Mouse (Mus musculus): Measurements from ENCODE around the gene Erbb4. TPM values are rescaled to one million over a fixed set of nuclear protein-coding genes. Genes with fewer than 3 reads are reported as not detected.

The Erbb4 gene
- polyA plus RNA-seq, 1 experiment from 2014 or later: 1.0 TPM

GRCm38 (mm10) chr1:69023157-69023925 is 84.5 kb downstream of the Erbb4 start:
- H3K27me3 ChIP-seq: no peaks in the 10 kb centered on the region
- no peak for ATAC-seq (ENCODE audit: borderline replicate concordance, extremely low read depth, low FRiP score, low TSS enrichment)
- H3K27ac ChIP-seq: no peak overlapping the region
- no peak overlapping the region for H3K4me2 ChIP-seq
- no peak overlapping the region for H3K9ac ChIP-seq
- H3K36me3 ChIP-seq: no peaks in the 10 kb centered on the region
- H3K4me3 ChIP-seq: no peak overlapping the region
- H3K9me3 ChIP-seq: no peaks in the 10 kb centered on the region
- no peaks in the 10 kb centered on the region for H3K4me1 ChIP-seq
- 68% methylated on average over 4 of the region's 4 CpGs for WGBS

GRCm38 (mm10) chr1:69009800-69010505 is 97.9 kb downstream of the Erbb4 start:
- no peak for ATAC-seq (ENCODE audit: borderline replicate concordance, extremely low read depth, low FRiP score, low TSS enrichment)
- WGBS: 83% methylated on average over 5 of the region's 5 CpGs
- Histone ChIP-seq H3K4me1 (no peaks in the 10 kb centered on the region), H3K27me3 (no peaks in the 10 kb centered on the region), H3K9me3 (no peaks in the 10 kb centered on the region), H3K4me2 (no peak overlapping the region), H3K9ac (no peak overlapping the region), H3K4me3 (no peak overlapping the region), H3K36me3 (no peaks in the 10 kb centered on the region), H3K27ac (no peak overlapping the region)

GRCm38 (mm10) chr1:69001371-69001770 is 106.5 kb downstream of the Erbb4 start:
- no peak overlapping the region for H3K4me3 ChIP-seq
- no peaks in the 10 kb centered on the region for H3K4me1 ChIP-seq
- no peak overlapping the region for H3K4me2 ChIP-seq
- H3K27me3 ChIP-seq: no peaks in the 10 kb centered on the region
- H3K36me3 ChIP-seq: no peaks in the 10 kb centered on the region
- 58% methylated on average over 3 of the region's 3 CpGs for WGBS
- no peak overlapping the region for H3K9ac ChIP-seq
- H3K9me3 ChIP-seq: no peaks in the 10 kb centered on the region
- H3K27ac ChIP-seq: no peak overlapping the region
- no peak for ATAC-seq (ENCODE audit: borderline replicate concordance, extremely low read depth, low FRiP score, low TSS enrichment)

GRCm38 (mm10) chr1:68979251-68979650 is 128.6 kb downstream of the Erbb4 start:
- 71% methylated on average over 2 of the region's 2 CpGs for WGBS
- no peak overlapping the region for H3K4me3 ChIP-seq
- H3K9ac ChIP-seq: no peak overlapping the region
- no peak for ATAC-seq (ENCODE audit: borderline replicate concordance, extremely low read depth, low FRiP score, low TSS enrichment)
- no peak overlapping the region for H3K27ac ChIP-seq
- no peaks in the 10 kb centered on the region for H3K36me3 ChIP-seq
- no peaks in the 10 kb centered on the region for H3K9me3 ChIP-seq
- no peak overlapping the region for H3K4me2 ChIP-seq
- no peaks in the 10 kb centered on the region for H3K27me3 ChIP-seq
- no peaks in the 10 kb centered on the region for H3K4me1 ChIP-seq

GRCm38 (mm10) chr1:68978571-68978970 is 129.3 kb downstream of the Erbb4 start:
- H3K36me3 ChIP-seq: no peaks in the 10 kb centered on the region
- WGBS: 70% methylated on average over 3 of the region's 3 CpGs
- H3K4me3 ChIP-seq: no peak overlapping the region
- no peak overlapping the region for H3K4me2 ChIP-seq
- H3K9ac ChIP-seq: no peak overlapping the region
- no peak for ATAC-seq (ENCODE audit: borderline replicate concordance, extremely low read depth, low FRiP score, low TSS enrichment)
- H3K27me3 ChIP-seq: no peaks in the 10 kb centered on the region
- H3K9me3 ChIP-seq: no peaks in the 10 kb centered on the region
- H3K27ac ChIP-seq: no peak overlapping the region
- peaks cover under 1% of the 10 kb centered on the region for H3K4me1 ChIP-seq

- ATAC-seq (ENCODE audit: borderline replicate concordance, extremely low read depth, low FRiP score, low TSS enrichment): peak; percentile 75; the same call in 1 of the 2 replicates
- Histone ChIP-seq H3K36me3 (no peaks in the 10 kb centered on the region), H3K4me2 (no peak overlapping the region), H3K4me1 (peaks cover 5% of the 10 kb centered on the region), H3K9me3 (no peaks in the 10 kb centered on the region), H3K27ac (no peak overlapping the region; the same call in 1 of the 2 replicates), H3K9ac (no peak overlapping the region), H3K27me3 (no peaks in the 10 kb centered on the region), H3K4me3 (no peak overlapping the region)
- WGBS: 50% methylated on average over 5 of the region's 5 CpGs
Observed at GRCm38 (mm10) chr1:68973355-68974127, 134.3 kb downstream of the Erbb4 start.

GRCm38 (mm10) chr1:68964127-68964526 is 143.7 kb downstream of the Erbb4 start:
- no peaks in the 10 kb centered on the region for H3K27me3 ChIP-seq
- H3K4me3 ChIP-seq: no peak overlapping the region
- no peak overlapping the region for H3K27ac ChIP-seq
- H3K4me1 ChIP-seq: no peaks in the 10 kb centered on the region
- no peaks in the 10 kb centered on the region for H3K9me3 ChIP-seq
- ATAC-seq (ENCODE audit: borderline replicate concordance, extremely low read depth, low FRiP score, low TSS enrichment): no peak
- no peak overlapping the region for H3K4me2 ChIP-seq
- H3K9ac ChIP-seq: no peak overlapping the region
- H3K36me3 ChIP-seq: no peaks in the 10 kb centered on the region

GRCm38 (mm10) chr1:68961365-68962116 is 146.3 kb downstream of the Erbb4 start:
- Histone ChIP-seq H3K9me3 (no peaks in the 10 kb centered on the region), H3K4me2 (no peak overlapping the region), H3K4me3 (no peak overlapping the region), H3K27me3 (no peaks in the 10 kb centered on the region), H3K9ac (no peak overlapping the region), H3K36me3 (no peaks in the 10 kb centered on the region), H3K4me1 (no peaks in the 10 kb centered on the region), H3K27ac (no peak overlapping the region)
- no peak for ATAC-seq (ENCODE audit: borderline replicate concordance, extremely low read depth, low FRiP score, low TSS enrichment)
- 78% methylated on average over 2 of the region's 2 CpGs for WGBS

GRCm38 (mm10) chr1:68956766-68957533 is 150.9 kb downstream of the Erbb4 start:
- Histone ChIP-seq H3K9ac (no peak overlapping the region), H3K27me3 (no peaks in the 10 kb centered on the region), H3K27ac (no peak overlapping the region), H3K4me1 (no peaks in the 10 kb centered on the region), H3K9me3 (no peaks in the 10 kb centered on the region), H3K36me3 (no peaks in the 10 kb centered on the region), H3K4me2 (no peak overlapping the region), H3K4me3 (no peak overlapping the region)
- ATAC-seq (ENCODE audit: borderline replicate concordance, extremely low read depth, low FRiP score, low TSS enrichment): no peak
- 16% methylated on average over 4 of the region's 4 CpGs for WGBS

GRCm38 (mm10) chr1:68955482-68955881 is 152.4 kb downstream of the Erbb4 start:
- H3K36me3 ChIP-seq: no peaks in the 10 kb centered on the region
- no peak overlapping the region for H3K27ac ChIP-seq
- ATAC-seq (ENCODE audit: borderline replicate concordance, extremely low read depth, low FRiP score, low TSS enrichment): no peak
- H3K4me1 ChIP-seq: no peaks in the 10 kb centered on the region
- no peak overlapping the region for H3K4me3 ChIP-seq
- H3K4me2 ChIP-seq: no peak overlapping the region
- no peaks in the 10 kb centered on the region for H3K27me3 ChIP-seq
- H3K9me3 ChIP-seq: no peaks in the 10 kb centered on the region
- 53% methylated on average over 2 of the region's 2 CpGs for WGBS
- no peak overlapping the region for H3K9ac ChIP-seq

GRCm38 (mm10) chr1:68943141-68943540 is 164.7 kb downstream of the Erbb4 start:
- no peak overlapping the region for H3K4me3 ChIP-seq
- no peak overlapping the region for H3K9ac ChIP-seq
- H3K9me3 ChIP-seq: no peaks in the 10 kb centered on the region
- no peaks in the 10 kb centered on the region for H3K4me1 ChIP-seq
- no peak overlapping the region for H3K4me2 ChIP-seq
- ATAC-seq (ENCODE audit: borderline replicate concordance, extremely low read depth, low FRiP score, low TSS enrichment): peak; percentile 39; the same call in 1 of the 2 replicates
- H3K27me3 ChIP-seq: no peaks in the 10 kb centered on the region
- H3K27ac ChIP-seq: no peak overlapping the region
- 20% methylated on average over 2 of the region's 2 CpGs for WGBS
- H3K36me3 ChIP-seq: no peaks in the 10 kb centered on the region

Measured in lung, embryonic 15.5 days (tissue).